Mouse (Mus musculus) CH12.LX (cell line): ENCODE measurements around the gene Fam83f. TPM values are rescaled to one million over a fixed set of nuclear protein-coding genes. Genes with fewer than 3 reads are reported as not detected.
"Not testable (repeated sequence)": the region's sequence is repeated elsewhere in the genome, so short reads cannot be mapped to it uniquely, and the experiment has no call there.

Experiments
- DNase-seq: peaks from one replicate; pipeline ENCODE4 v3.0.0-alpha.2; 2013; ENCODE audit errors: extremely low read depth
- H3K27ac ChIP-seq: 2 replicates; pipeline ENCODE4 v1.5.1; 2012; ENCODE audit warnings: low read depth, mild to moderate bottlenecking, control low read depth, moderate library complexity; ENCODE audit not compliant: insufficient read depth
- H3K27me3 ChIP-seq: replicated peaks from 2 replicates; pipeline ENCODE3; 2012; ENCODE audit warnings: inconsistent platforms
- H3K36me3 ChIP-seq, 2 experiments: replicated peaks in 1 of 2; 2 replicates each; pipeline versions ENCODE3 to v1.6.1; 2012; ENCODE audit warnings: inconsistent platforms in 1 of 2, low read length in 1 of 2, mild to moderate bottlenecking in 1 of 2, mixed read lengths in 1 of 2, moderate library complexity in 1 of 2; ENCODE audit not compliant: control insufficient read depth in 1 of 2, insufficient read depth in 1 of 2
- H3K4me1 ChIP-seq, 2 experiments: 2 replicates each; pipeline ENCODE4 v1.6.1; 2012; ENCODE audit warnings: inconsistent platforms in 1 of 2, moderate library complexity in 1 of 2; ENCODE audit not compliant: insufficient read depth in 2 of 2, control insufficient read depth in 1 of 2
- H3K4me2 ChIP-seq: 2 replicates; pipeline ENCODE4 v1.6.1; 2012; ENCODE audit warnings: low read depth, mild to moderate bottlenecking, control low read depth; ENCODE audit not compliant: poor library complexity, insufficient read depth, severe bottlenecking
- H3K4me3 ChIP-seq, 3 experiments: fragments of 150-350 bp in 1 of 3; sonication (generic) in 1 of 3; replicated peaks in 1 of 3; 2 replicates each; pipeline versions ENCODE3 to v1.5.1; 2011 to 2012; ENCODE audit warnings: low read depth in 2 of 3, low read length in 2 of 3, mild to moderate bottlenecking in 2 of 3, moderate library complexity in 2 of 3, control low read depth in 1 of 3, improper control_type of control experiment in 1 of 3, inconsistent platforms in 1 of 3, mixed read lengths in 1 of 3; ENCODE audit not compliant: poor library complexity in 1 of 3
- H3K79me2 ChIP-seq: replicated peaks from 2 replicates; pipeline ENCODE4 v1.6.1; 2012; ENCODE audit warnings: mild to moderate bottlenecking, moderate library complexity; ENCODE audit not compliant: control insufficient read depth, poor library complexity, insufficient read depth, severe bottlenecking; ENCODE audit errors: extremely low read depth
- H3K9ac ChIP-seq: 2 replicates; pipeline ENCODE4 v1.6.1; 2012; ENCODE audit warnings: low read depth, mild to moderate bottlenecking, control low read depth, moderate library complexity; ENCODE audit not compliant: insufficient read depth
- H3K9me3 ChIP-seq: replicated peaks from 2 replicates; pipeline ENCODE3; 2012; ENCODE audit warnings: low read length, inconsistent platforms, mixed read lengths
- CHD2 ChIP-seq: IDR thresholded peaks from 2 replicates; pipeline ENCODE4 v1.6.1; 2011; ENCODE audit warnings: low read length, improper control_type of control experiment
- CTCF ChIP-seq, 2 experiments: IDR thresholded peaks in 1 of 2; conservative IDR thresholded peaks in 1 of 2; 2 replicates each; pipeline ENCODE4 v1.5.1; 2011 to 2012; ENCODE audit warnings: low read depth in 2 of 2, low read length in 2 of 2, improper control_type of control experiment in 1 of 2, inconsistent platforms in 1 of 2, mild to moderate bottlenecking in 1 of 2, moderate library complexity in 1 of 2
- ELF1 ChIP-seq: IDR thresholded peaks from 2 replicates; pipeline ENCODE4 v1.6.1; 2014; ENCODE audit warnings: low read depth, mild to moderate bottlenecking, inconsistent platforms, low read length, improper control_type of control experiment
- EP300 ChIP-seq: IDR thresholded peaks from 2 replicates; pipeline ENCODE4 v1.6.1; 2011; ENCODE audit warnings: low read length, improper control_type of control experiment
- HCFC1 ChIP-seq: IDR thresholded peaks from 2 replicates; pipeline ENCODE4 v1.6.1; 2012; ENCODE audit warnings: low read depth, mild to moderate bottlenecking, inconsistent platforms, low read length, improper control_type of control experiment
- JUND ChIP-seq: conservative IDR thresholded peaks from 2 replicates; pipeline ENCODE4 v1.6.1; 2011; ENCODE audit warnings: low read depth, low read length, improper control_type of control experiment
- KAT2A ChIP-seq: IDR thresholded peaks from 2 replicates; pipeline ENCODE4 v1.6.1; 2012; ENCODE audit warnings: low read length, improper control_type of control experiment, inconsistent platforms; ENCODE audit not compliant: insufficient replicate concordance
- MAFK ChIP-seq: IDR thresholded peaks from 2 replicates; pipeline ENCODE4 v1.6.1; 2011; ENCODE audit warnings: low read length, improper control_type of control experiment; ENCODE audit not compliant: insufficient replicate concordance
- MAX ChIP-seq: IDR thresholded peaks from 2 replicates; pipeline ENCODE4 v1.6.1; 2011; ENCODE audit warnings: low read length, improper control_type of control experiment
- MEF2A ChIP-seq: IDR thresholded peaks from 2 replicates; pipeline ENCODE4 v1.6.1; 2014; ENCODE audit warnings: low read depth, mild to moderate bottlenecking, inconsistent platforms, low read length, improper control_type of control experiment, borderline replicate concordance
- MYC ChIP-seq: IDR thresholded peaks from 2 replicates; pipeline ENCODE4 v1.6.1; 2011; ENCODE audit warnings: low read depth, mild to moderate bottlenecking, improper control_type of control experiment, low read length
- NELFE ChIP-seq: IDR thresholded peaks from 2 replicates; pipeline ENCODE4 v1.6.1; 2011; ENCODE audit warnings: low read depth, low read length, improper control_type of control experiment
- NRF1 ChIP-seq: IDR thresholded peaks from 2 replicates; pipeline ENCODE4 v1.6.1; 2014; ENCODE audit warnings: low read depth, mild to moderate bottlenecking, inconsistent platforms, low read length, improper control_type of control experiment, moderate library complexity
- PAX5 ChIP-seq: IDR thresholded peaks from 2 replicates; pipeline ENCODE4 v1.6.1; 2012; ENCODE audit warnings: low read length, inconsistent platforms, mixed read lengths
- RAD21 ChIP-seq: IDR thresholded peaks from 2 replicates; pipeline ENCODE4 v1.6.1; 2011; ENCODE audit warnings: low read depth, mild to moderate bottlenecking, low read length, improper control_type of control experiment, moderate library complexity
- SMC3 ChIP-seq: IDR thresholded peaks from 2 replicates; pipeline ENCODE4 v1.6.1; 2011; ENCODE audit warnings: low read depth, low read length, improper control_type of control experiment
- TBP ChIP-seq: conservative IDR thresholded peaks from 2 replicates; pipeline ENCODE4 v1.6.1; 2011; ENCODE audit warnings: low read depth, low read length, improper control_type of control experiment
- ZC3H11A ChIP-seq: IDR thresholded peaks from 2 replicates; pipeline ENCODE4 v1.6.1; 2012; ENCODE audit warnings: low read depth, mild to moderate bottlenecking, inconsistent platforms, low read length, improper control_type of control experiment
- ZKSCAN1 ChIP-seq: IDR thresholded peaks from 2 replicates; pipeline ENCODE4 v1.6.1; 2012; ENCODE audit warnings: low read depth, inconsistent platforms, low read length, improper control_type of control experiment, borderline replicate concordance
- ZNF384 ChIP-seq: IDR thresholded peaks from 2 replicates; pipeline ENCODE4 v1.6.1; 2012; ENCODE audit warnings: low read depth, low read length, improper control_type of control experiment, inconsistent platforms
- dilution Hi-C: fragments of 300-500 bp; cut with MboI; formaldehyde crosslinking; loops from 2 replicates; pipeline ENCODE4 v1.14.3; 2020; ENCODE audit warnings: low sequenced_read_pairs; ENCODE audit not compliant: extremely low pct_unique_long_range_greater_than_20kb, extremely low pct_ligation_motif_present
- in situ Hi-C: fragments of 300-500 bp; cut with MboI; formaldehyde crosslinking; loops from 3 replicates; pipeline ENCODE4 v1.14.3; 2019; ENCODE audit warnings: low sequenced_read_pairs, low pct_ligation_motif_present, low pct_unique_long_range_greater_than_20kb, mixed read lengths
- polyA plus RNA-seq: library from polyadenylated mRNA; unstranded; fragments of >175 nt; gene quantifications from 2 replicates; pipeline ENCODE4 v1.2.1, GENCODE M21; 2012; ENCODE audit warnings: low read depth; ENCODE audit not compliant: insufficient read length
- total RNA-seq, 2 experiments: library from RNA; depleted of rRNA; stranded (reverse); fragments of 300-350 nt in 1 of 2; fragments of >200 nt in 1 of 2; gene quantifications; 2 replicates each; pipeline ENCODE4 v1.2.3; 2012 to 2014

The Fam83f gene
- total and polyA plus RNA-seq, 3 experiments, result 0.08 to 0.27 (median 0.20) TPM

DNA sequence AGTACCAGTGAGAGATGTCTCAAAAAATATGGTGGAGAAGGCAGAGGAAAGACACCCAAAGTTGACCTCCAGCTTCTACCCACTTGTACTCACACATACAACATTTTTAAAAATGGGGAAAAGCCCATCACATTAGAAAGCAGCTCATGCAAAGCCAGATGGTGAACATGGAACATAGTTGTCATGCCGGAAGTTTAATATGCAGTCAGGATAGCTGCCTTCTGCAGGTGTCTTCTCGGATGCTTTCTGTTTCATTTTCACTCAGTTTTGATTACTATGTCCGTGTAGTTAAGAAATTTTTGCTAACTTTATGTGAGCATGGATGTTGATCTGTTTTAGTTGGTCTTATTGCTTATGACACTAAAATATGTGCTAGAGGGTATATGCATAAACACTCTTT lies 63.7 kb downstream of the Fam83f start (continued):
- TF ChIP-seq NELFE (no peak), PAX5 (no peak), ZNF384 (no peak), MEF2A (peak; percentile 75; the same call in 1 of the 2 replicates), JUND (peak; percentile 96), EP300 (peak; percentile 98), KAT2A (no peak), CHD2 (peak; percentile 53; the same call in 1 of the 2 replicates), MYC (peak; percentile 78), ELF1 (peak; percentile 47; the same call in 1 of the 2 replicates), ZKSCAN1 (no peak)

- H3K4me1 ChIP-seq, result peaks cover 32 to 76% of the 10 kb centered on the region in 2 experiments
- in situ Hi-C loops, result not testable (repeated sequence)
- H3K4me3 ChIP-seq, result peak overlapping the region in 2 of 3 experiments; percentile 38 to 50
These were observed 64.1 kb downstream of the Fam83f start for GRCm38 (mm10) chr15:80735708-80736107.

GRCm38 (mm10) chr15:80736553-80736952 lies 64.9 kb downstream of the Fam83f start:
- H3K27me3 ChIP-seq, result no peaks in the 10 kb centered on the region
- no peak overlapping the region for H3K9ac ChIP-seq
- in situ Hi-C loops (no loop called here), dilution Hi-C loops (no loop called here)
- H3K27ac ChIP-seq, result peak overlapping the region; percentile 99
- H3K4me3 ChIP-seq, result no peak overlapping the region
- H3K9me3 ChIP-seq, result no peaks in the 10 kb centered on the region
- H3K4me2 ChIP-seq, result peak overlapping the region; percentile 35; the same call in 1 of the 2 replicates
- H3K4me1 ChIP-seq, result peaks cover 28 to 68% of the 10 kb centered on the region in 2 experiments
- peaks cover 23% of the 10 kb centered on the region for H3K79me2 ChIP-seq
- TF ChIP-seq PAX5, result no peak
- peak; percentile 78 for TF ChIP-seq SMC3
- TF ChIP-seq NRF1, result no peak
- no peak for TF ChIP-seq MAX
- peak in 1 of 2 experiments; percentile 82; a peak in 2 of 4 replicates for TF ChIP-seq CTCF (conservative IDR thresholded peaks at IDR 0.05 in 1 of 2, IDR thresholded peaks at IDR 0.05 in 1 of 2; ENCODE audit: low read depth in 2 of 2, low read length in 2 of 2)
- TF ChIP-seq ELF1, result no peak
- TF ChIP-seq RAD21, result peak; percentile 83
- peak; percentile 58; the same call in 1 of the 2 replicates for TF ChIP-seq MYC
- TF ChIP-seq HCFC1, result no peak
- peak; percentile 17; the same call in 1 of the 2 replicates for TF ChIP-seq ZC3H11A
- TF ChIP-seq CHD2, result no peak
- H3K36me3 ChIP-seq, result peaks cover 0 to 2% of the 10 kb centered on the region in 2 experiments
- peak; percentile 55 for DNase-seq

More at GRCm38 (mm10) chr15:80735708-80736107, 64.1 kb downstream of the Fam83f start:
- DNase-seq, H3K9me3 ChIP-seq, dilution Hi-C loops, H3K27me3 ChIP-seq, H3K9ac ChIP-seq, H3K36me3 ChIP-seq: not testable (repeated sequence)
- H3K4me2 ChIP-seq, result peak overlapping the region; percentile 33; the same call in 1 of the 2 replicates
- H3K79me2 ChIP-seq, result peaks cover 24% of the 10 kb centered on the region
- H3K27ac ChIP-seq, result peak overlapping the region; percentile 99
- peak; percentile 90 for TF ChIP-seq TBP
- peak in 1 of 2 experiments; percentile 22; a peak in 1 of 4 replicates for TF ChIP-seq CTCF (conservative IDR thresholded peaks at IDR 0.05 in 1 of 2, IDR thresholded peaks at IDR 0.05 in 1 of 2; ENCODE audit: low read depth in 2 of 2, low read length in 2 of 2)
- 0 out of 2 replicates have a peak, but pooled peaks have one; percentile 7 for TF ChIP-seq MAFK
